ENCODE assay signal across 10 mouse cellular contexts in the genomic region with DNA sequence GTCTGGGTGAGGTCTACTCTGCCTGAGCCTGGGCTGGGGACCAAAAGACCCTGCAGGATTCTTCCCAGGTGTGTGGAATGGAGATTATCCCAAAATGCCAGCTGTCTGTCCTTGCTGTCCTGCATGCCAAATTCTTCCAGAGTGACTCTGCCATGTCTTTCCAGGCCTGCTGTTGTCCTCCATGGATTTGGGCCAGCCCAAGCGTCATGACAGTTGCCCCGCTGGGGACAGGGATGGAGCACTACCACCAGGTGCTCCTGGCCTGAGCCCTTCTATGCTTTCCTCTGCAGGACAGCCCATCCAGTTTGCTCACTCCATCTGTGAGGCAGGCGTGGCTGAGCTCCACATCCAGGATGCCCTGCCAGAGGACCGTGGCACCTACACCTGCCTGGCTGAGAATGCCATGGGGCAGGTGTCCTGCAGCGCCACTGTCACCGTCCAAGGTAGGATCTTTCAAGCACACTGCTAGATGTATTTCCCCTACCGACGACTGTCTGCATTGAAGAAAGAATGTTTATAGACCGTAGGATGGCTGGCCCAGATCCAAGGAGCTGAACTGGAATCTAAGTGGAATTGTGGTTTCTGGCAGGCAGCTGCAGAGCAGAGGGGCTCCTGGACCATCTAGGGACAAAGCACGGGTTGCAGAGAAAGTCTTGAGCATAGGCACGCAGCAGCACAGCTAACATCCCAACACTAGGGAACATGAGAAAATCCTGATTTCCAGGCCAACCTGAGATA.
DNase-seq lines count a peak whose midpoint lies in the region; ATAC-seq lines count a peak whose summit lies in the region.
"Had no signal": no experiment of that assay in that cellular context is flagged by ENCODE, and none has a peak within 500 bp of the region (broad histone marks: within the 10 kb centered on the region; RNA-seq: fewer than 3 reads in every experiment).

No protein-coding gene starts in this region.

- H3K27me3 ChIP-seq in forebrain, embryonic 14.5 days (replicated peaks; ENCODE audit: control insufficient read depth, insufficient read depth, low read length): no peaks in the 10 kb centered on the region
- H3K27me3 ChIP-seq in forebrain, embryonic 10.5 days (ENCODE audit: poor library complexity, severe bottlenecking): peaks cover 9% of the 10 kb centered on the region; the same call in 1 of the 2 replicates
- H3K27me3 ChIP-seq in intestine, embryonic 14.5 days (replicated peaks; ENCODE audit: control insufficient read depth, insufficient read depth, low read length): no peaks in the 10 kb centered on the region

- peaks cover 12% of the 10 kb centered on the region for H3K4me1 ChIP-seq in forebrain, embryonic 14.5 days (ENCODE audit: control insufficient read depth, insufficient read depth, low read length)
- H3K4me1 ChIP-seq in forebrain, embryonic 10.5 days: peaks cover 37% of the 10 kb centered on the region
- peaks cover 26% of the 10 kb centered on the region for H3K4me1 ChIP-seq in intestine, embryonic 14.5 days (replicated peaks; ENCODE audit: control insufficient read depth, insufficient read depth, low read length)

- no peak overlapping the region for H3K27ac ChIP-seq in forebrain, embryonic 14.5 days (ENCODE audit: low read depth, low read length)
- no peak overlapping the region for H3K27ac ChIP-seq in forebrain, embryonic 10.5 days
- peak overlapping the region; percentile 70; the same call in 1 of the 2 replicates for H3K27ac ChIP-seq in intestine, embryonic 14.5 days (ENCODE audit: low read depth)
- H3K27ac ChIP-seq: midbrain, embryonic 12.5 days had no signal

- no peak overlapping the region for H3K4me2 ChIP-seq in forebrain, embryonic 14.5 days (ENCODE audit: low read length)
- no peak overlapping the region for H3K4me2 ChIP-seq in intestine, embryonic 14.5 days (ENCODE audit: low read length)
- H3K4me2 ChIP-seq: midbrain, embryonic 12.5 days had no signal

- H3K4me3 ChIP-seq in forebrain, embryonic 14.5 days (ENCODE audit: low read depth, low read length): no peak overlapping the region
- no peak overlapping the region for H3K4me3 ChIP-seq in forebrain, embryonic 10.5 days
- no peak overlapping the region for H3K4me3 ChIP-seq in intestine, embryonic 14.5 days (ENCODE audit: low read depth, low read length)
- H3K4me3 ChIP-seq: midbrain, embryonic 12.5 days had no signal

- no peaks in the 10 kb centered on the region for H3K9me3 ChIP-seq in forebrain, embryonic 14.5 days (replicated peaks; ENCODE audit: control insufficient read depth, low read length)
- H3K9me3 ChIP-seq in forebrain, embryonic 10.5 days: no peaks in the 10 kb centered on the region
- H3K9me3 ChIP-seq in intestine, embryonic 14.5 days (ENCODE audit: control insufficient read depth, low read length): no peaks in the 10 kb centered on the region
- H3K9me3 ChIP-seq: midbrain, embryonic 12.5 days had no signal

- WGBS in forebrain, embryonic 14.5 days: 55% methylated on average over 11 of the region's 11 CpGs
- WGBS in forebrain, embryonic 10.5 days: 90% methylated on average over 11 of the region's 11 CpGs
- WGBS in intestine, embryonic 14.5 days: 47% methylated on average over 11 of the region's 11 CpGs

- H3K36me3 ChIP-seq in forebrain, embryonic 14.5 days (ENCODE audit: control insufficient read depth, insufficient read depth, low read length): no peaks in the 10 kb centered on the region
- H3K36me3 ChIP-seq in forebrain, embryonic 10.5 days (replicated peaks): no peaks in the 10 kb centered on the region
- H3K36me3 ChIP-seq in intestine, embryonic 14.5 days (ENCODE audit: control insufficient read depth, insufficient read depth, low read length): no peaks in the 10 kb centered on the region
- H3K36me3 ChIP-seq: midbrain, embryonic 12.5 days had no signal

- intact Hi-C loops in left cerebral cortex, postnatal 4 days (cut with DNase I): no loop called here

- ATAC-seq in forebrain, embryonic 14.5 days: no peak
- ATAC-seq in intestine, embryonic 14.5 days (replicated peaks; ENCODE audit: low FRiP score, low TSS enrichment, low read depth): no peak
- ATAC-seq in monocyte, adult 5-6 weeks (replicated peaks; ENCODE audit: insufficient number of reproducible peaks, low FRiP score, low TSS enrichment, poor library complexity, severe bottlenecking): no peak

- H3K9ac ChIP-seq in forebrain, embryonic 14.5 days (ENCODE audit: low read length): no peak overlapping the region
- no peak overlapping the region for H3K9ac ChIP-seq in intestine, embryonic 14.5 days (ENCODE audit: low read length)
- H3K9ac ChIP-seq: midbrain, embryonic 12.5 days had no signal

- peak; percentile 69 for DNase-seq in forebrain, embryonic 14.5 days (ENCODE audit: low spot score)
- no peak for DNase-seq in forebrain, embryonic 10.5 days (ENCODE audit: extremely low spot score, low spot score)
- peak; percentile 71 for DNase-seq in left cerebral cortex, postnatal 4 days
- no peak for DNase-seq in left cerebral cortex, adult 11 months (ENCODE audit: low spot score)
- DNase-seq in 3T3-L1 (ENCODE audit: low read depth, low spot score): peak; percentile 22
- peak; percentile 76 for DNase-seq in intestine, embryonic 14.5 days (ENCODE audit: low spot score)
- DNase-seq in urinary bladder, adult 2 months (ENCODE audit: low spot score): no peak
- DNase-seq: gastrocnemius, postnatal 36 days had no signal

Comparison
In these comparisons a context has a peak if more than half of its experiments do, and no peak if none do; other contexts are left out.
1. DNase-seq: peak in forebrain, embryonic 14.5 days (single experiment), left cerebral cortex, postnatal 4 days (single experiment), 3T3-L1 (single experiment) and intestine, embryonic 14.5 days (single experiment); none in forebrain, embryonic 10.5 days (single experiment), left cerebral cortex, adult 11 months (single experiment) and urinary bladder, adult 2 months (single experiment).